Mouse (Mus musculus): ENCODE measurements around the gene Arnt2.

The Arnt2 gene

DNA sequence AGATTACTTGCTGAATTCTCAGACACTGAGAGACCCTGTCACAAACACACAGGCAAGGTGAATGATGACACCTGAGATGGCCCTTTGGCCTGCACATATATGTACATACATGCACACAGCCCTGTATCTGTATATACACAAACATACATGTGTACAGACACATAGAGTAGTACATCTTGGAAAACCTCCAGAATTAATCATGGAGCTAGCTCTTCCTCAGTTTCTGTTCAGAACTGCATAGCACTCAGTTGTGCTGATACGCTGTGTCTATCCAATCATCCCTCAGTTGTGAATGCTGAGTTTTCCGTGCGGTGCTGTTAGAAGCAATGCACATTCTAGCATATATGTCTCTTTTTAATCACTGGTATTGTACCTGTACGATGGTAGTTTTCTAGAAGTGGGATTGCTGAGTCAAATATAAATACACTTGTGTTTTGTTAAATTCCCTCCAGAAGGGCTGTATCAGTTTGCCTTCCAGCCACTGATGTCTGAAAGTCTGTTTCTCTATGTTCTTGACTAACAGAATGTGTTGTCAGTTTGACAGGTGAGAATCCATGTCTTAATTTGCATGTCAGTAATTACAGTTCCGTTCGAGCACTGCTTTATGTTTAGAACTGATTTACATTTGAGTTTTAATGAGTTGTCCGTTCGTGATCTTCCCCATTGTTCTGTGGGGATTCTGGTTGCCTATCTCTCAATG, 123.3 kb downstream of the Arnt2 start:
- no peak for DNase-seq (ENCODE audit: low read depth)

DNA sequence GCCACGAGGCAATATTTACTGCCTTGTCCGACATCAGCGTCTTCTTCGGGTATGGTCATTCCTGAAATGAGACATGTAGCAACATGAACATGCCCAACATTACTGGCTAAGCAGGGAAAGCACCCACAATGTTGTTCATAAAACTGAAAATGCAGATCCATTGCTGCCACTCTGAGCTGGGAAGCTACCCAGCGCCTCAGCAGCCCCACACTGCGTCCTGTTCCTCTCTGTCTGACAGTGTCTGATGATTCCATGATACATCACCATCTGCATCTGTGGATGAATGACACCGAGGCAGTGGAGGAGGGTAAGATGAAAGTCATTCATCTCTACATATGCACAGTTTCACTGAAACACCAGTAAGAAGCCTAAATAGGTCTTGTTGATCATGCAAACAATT, 124.2 kb downstream of the Arnt2 start:
- DNase-seq (ENCODE audit: low read depth), result no peak

DNA sequence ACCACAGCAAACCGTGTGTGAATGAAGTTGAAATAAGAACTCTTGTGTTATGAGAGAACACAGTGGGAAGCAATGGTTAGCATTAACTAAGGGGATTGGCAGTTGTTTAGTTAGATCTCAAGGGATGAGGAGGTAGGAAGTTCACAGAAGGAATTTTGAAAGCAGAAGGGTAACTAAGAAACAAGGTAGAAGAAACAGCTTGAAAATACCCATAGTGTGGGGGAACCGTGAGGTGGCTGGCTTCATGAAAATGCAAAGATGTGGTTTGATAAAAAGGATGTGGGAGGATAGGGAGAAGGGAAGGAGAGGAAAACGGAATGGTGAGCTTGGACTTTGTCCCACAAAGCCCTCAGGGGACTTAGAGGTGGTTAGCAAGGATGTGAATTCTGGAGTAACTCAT, 125.0 kb downstream of the Arnt2 start:
- DNase-seq (ENCODE audit: low read depth), result no peak

DNA sequence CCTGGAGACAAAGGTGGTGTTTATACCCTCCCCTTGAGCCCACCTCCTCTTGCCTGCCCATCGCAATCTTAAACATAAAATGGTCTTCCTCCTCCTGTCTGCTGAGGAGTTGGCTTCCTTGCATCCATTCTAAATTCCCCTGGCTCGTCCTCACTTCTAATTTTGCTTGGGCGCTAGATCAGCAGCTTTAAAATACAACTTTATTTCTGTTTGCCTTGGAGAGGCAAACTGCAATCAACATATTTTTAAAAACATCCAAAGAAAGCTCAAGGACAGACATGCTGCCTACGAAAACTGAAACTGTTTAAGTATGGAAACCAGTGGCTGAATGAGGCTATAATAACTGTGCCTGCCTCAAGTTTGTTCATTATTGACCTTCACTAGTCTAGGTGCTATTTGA, 127.7 kb downstream of the Arnt2 start:
- DNase-seq (ENCODE audit: low read depth), result no peak

DNA sequence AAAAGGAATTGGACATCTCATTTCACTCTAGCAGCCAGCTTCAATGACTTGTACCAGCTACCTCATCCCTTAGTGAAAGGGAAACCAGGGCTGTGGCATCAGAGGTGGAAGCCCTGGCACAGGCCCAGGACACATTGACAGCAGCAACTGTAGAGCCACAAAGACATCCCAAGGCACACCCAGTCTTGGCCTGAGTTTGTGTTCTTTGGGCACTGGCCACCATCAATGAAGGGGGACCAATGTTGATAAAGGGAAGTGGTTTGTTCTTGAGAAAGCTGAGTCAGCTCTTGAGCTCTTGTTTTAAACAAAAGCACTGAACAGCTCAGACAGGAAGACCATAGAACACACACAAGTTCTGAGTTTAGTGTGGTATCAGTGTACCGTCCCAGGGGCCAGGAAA, 130.7 kb downstream of the Arnt2 start:
- no peak for DNase-seq (ENCODE audit: low read depth)

DNA sequence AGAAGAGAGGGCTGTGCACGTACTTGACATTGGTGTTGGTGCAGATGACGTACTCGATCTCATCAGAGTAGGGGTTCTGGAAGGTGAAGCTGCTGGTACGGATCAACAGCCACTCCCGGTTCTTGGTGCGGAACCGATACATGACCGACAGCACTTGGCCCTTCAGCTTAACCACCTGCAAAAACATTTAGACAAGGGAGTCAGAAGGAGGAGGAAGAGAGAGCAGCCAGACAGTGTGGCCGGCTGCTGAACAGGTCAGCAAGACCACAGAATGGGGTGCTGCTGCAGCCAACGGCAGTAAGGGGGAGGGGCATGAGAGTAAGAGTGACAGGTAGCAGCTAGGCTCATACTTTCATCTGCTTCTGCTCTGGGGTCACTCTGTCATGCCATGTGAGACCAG, 134.7 kb downstream of the Arnt2 start:
- DNase-seq (ENCODE audit: low read depth), result no peak

DNA sequence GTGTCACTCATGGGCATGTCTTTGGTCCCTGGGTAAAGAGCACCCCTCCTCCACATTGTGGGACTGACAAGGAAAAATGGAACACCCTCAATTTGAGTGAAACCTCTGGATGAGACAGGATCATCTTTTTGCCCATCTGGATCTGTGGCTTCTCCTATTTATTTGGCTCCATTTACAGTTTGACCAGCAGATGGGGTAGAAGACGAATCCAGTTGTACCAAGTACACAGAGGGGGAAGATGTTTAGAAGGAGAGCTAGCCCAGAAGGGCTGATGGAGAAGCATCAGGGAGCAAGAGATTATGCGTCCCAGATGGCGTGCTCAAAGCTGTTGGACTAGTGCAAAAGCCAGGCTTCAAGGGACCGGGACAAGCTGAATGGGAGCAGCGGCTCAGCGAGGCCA, 136.0 kb downstream of the Arnt2 start:
- no peak for DNase-seq (ENCODE audit: low read depth)

DNA sequence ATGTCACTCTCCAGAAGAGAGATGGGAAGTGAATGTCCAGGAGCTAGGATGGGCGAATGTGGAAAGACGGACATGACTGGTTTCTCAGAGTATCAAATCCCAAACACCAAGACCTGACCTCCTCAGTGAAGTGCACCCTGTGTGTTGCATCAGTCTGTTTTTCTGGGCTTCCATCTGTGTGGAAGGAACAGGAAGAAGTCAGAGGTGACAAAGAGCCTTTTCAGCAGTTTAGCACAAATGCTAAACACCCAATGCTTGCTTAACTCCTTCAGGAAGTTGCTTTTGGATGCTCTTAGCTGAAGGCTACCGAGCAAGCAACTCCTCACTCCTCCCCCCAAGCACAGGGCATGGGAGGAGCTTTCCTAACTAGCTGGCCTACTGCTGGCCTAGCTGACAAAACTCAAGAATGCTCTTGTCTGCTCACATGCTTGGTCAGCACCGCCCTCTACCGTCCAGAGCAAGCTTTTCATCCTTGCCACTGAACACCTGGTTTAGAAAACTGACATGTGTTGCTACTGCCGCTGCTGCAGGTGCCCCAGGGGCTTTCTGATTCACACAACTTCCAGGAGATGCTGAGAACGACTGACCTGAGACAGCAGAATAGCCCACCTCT, 137.7 kb downstream of the Arnt2 start:
- DNase-seq (ENCODE audit: low read depth), result peak; percentile 79

DNA sequence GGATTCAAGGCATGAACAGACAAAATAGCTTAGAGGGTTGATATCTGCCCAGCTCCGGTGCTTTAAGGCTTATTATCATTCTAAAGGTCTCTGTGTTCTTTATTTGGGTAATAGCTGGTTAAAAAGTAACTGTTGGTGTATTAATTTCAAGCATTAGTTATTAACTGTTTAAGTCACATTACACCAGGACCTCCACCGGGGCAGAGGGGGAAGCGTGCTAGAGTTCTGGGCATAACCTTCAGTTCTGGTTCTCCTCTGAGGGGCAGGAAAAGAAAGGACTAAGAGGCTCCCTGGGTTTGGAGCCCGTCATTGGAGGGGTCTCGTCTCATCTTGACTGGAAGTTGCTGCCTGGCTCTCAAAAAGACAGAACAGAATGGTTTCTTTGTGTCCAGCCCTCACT, 138.5 kb downstream of the Arnt2 start:
- no peak for DNase-seq (ENCODE audit: low read depth)

DNA sequence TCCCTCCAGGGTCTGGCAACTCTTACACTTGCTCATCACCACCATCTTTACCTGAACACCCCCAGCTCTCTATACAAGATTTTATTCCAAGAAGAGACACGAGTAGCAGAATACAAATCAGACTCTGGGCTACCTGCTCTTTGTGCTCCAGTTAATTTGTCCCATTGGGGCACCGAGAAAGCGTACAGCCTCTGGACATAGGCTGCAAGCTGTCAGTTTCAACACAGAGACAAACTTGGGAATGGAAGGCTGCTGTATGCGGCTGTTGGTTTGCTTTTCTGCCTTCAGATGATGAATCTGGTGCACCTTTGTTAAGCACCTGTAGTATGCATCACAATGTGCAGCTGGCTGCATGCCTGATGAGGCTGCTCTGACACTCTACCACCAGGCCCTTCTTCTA, 146.5 kb downstream of the Arnt2 start:
- no peak for DNase-seq (ENCODE audit: low read depth)

DNA sequence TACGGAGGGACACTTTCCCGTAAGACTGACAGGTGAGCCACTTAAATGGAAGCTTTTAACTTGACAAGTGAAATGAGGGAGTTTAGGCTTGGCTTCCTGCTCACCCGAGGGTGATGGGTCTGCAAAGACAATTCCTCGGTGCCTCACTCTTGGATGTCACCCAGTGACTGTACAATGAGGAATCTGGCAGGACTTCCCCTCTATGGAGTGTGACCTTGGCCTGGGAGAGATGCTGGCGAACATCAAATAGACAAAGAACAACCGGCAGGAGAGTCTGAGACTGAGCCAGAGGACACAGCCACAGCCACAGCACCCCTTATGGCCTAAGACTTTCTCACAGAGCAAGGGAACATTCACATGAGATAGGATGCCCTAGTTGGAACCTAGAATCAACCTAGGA, 148.6 kb downstream of the Arnt2 start:
- no peak for DNase-seq (ENCODE audit: low read depth)

DNA sequence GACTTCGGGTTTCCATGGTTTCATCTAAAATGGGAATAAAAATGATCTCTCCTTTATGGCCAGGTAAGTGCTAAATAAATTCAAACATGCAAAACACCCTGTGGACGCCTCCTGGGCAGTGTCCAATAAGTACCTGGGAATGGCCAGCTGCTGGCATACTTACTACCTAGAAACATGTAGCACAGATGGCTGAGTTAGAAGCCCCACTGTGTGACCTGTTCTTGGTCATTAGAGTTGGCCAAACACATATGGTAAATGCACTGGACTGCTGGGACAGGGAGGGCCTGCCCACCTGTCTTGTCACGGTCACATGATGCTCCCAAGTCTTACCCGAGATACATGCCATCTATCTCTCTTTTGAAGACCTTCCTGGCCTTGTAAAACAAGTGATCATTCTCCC, 149.6 kb downstream of the Arnt2 start:
- DNase-seq (ENCODE audit: low read depth), result no peak

DNA sequence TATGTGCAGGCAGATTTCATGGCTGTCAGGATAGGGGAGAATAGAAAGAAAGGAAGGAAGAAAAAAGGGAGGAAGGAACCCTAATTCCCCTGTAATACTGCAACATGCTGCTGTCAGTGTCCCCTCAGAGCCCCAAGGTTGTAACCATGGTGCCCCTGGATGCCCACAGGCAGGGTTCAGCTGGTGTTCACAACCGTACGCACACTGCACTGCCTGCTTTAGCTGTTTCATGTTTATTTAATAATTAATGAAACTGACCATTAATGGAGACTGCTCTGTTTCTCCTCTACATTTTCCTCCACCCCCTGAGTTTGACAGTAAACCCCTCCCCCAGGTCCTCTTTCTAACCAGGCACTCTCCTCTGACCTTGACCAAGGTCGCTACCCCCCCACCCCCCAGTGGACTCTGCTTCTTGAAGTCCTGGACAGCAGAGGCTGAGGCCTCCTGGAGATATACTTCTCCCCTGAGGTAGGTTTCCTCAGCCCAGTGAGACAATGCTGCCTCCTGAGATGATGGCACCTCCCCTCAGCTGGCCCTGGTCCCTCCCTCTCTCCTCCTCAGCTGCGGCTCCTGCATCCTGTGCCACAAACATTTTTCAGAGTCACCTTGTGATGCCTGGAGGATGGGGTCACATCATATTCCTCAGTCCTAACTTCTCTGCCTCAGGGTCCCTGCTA, 150.5 kb downstream of the Arnt2 start:
- no peak for DNase-seq (ENCODE audit: low read depth)

DNA sequence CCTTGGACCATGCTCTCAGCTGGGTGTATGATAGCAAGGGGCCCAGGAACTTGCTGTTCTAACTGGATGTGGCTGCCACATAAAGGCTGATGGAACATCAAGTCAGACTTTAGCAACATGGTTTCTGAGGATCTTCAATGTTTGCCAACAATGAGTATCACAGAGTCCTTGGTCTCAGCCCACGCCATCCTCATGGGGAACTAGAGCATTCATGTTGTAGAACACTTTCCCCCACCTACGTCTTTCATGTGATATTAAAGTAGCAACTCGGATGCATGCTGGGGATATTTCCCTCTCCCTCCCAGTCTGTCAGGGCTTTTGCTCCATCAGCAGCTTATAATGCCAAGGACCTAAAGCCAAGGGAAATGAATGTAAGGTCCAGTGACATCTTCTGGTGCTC, 153.3 kb downstream of the Arnt2 start:
- DNase-seq (ENCODE audit: low read depth), result no peak

DNA sequence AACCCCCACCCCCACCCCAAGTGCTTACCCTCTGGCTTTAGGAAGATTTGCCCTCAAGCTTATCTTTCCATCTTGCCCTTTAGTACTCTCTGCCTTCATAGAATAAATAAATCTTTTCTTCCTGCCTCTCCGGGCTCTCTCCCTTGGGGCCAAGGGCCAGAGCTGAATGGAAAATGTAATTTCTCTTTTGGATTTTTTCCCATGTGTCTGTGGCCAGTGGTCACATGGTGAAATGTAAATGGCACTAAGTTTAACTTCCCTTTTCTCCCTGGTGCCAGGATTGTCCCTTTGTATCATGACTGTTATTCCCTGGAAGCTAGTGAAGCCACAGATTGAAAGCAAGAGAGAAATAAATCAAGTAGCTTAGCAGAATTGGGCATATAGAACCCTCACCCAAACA, 153.7 kb downstream of the Arnt2 start:
- no peak for DNase-seq (ENCODE audit: low read depth)

DNA sequence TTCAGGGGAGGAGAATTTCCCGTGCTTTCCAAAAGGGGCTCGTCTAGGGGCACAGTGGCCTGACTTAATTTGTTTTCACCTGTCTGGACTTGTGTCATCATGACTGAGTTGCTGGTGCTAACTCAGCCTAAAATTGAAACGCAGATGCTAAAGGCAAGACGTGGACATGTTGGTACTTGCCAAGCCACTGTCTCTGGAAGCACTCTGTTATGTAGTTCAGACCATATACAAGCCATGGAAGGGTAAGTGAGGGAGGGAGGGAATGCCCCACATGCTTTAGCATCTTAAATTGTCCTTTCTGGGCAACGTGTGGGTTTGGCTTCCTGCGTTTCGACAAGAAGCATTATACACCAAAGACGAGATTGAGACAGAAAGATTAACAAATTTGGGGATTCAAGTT, 155.1 kb downstream of the Arnt2 start:
- no peak for DNase-seq (ENCODE audit: low read depth)

DNA sequence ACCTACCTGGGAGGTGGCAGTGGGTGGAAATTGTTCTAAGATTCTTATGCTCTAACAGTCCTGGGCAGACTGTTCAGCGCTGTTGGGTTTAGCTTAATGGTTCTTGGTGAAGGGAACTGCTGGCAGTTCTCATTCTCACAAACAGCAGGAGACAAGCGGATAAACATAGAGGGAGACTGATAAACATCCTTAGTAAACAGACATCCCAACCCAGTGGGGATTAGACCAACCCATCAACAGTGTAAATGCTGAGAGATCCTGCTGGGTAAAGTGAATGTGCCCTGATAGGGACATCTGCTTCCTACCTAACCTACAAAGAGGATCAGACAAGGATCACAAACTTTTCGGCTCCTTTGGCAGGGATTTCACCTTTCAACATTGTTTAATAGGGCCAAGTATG, 155.7 kb downstream of the Arnt2 start:
- DNase-seq (ENCODE audit: low read depth), result no peak

DNA sequence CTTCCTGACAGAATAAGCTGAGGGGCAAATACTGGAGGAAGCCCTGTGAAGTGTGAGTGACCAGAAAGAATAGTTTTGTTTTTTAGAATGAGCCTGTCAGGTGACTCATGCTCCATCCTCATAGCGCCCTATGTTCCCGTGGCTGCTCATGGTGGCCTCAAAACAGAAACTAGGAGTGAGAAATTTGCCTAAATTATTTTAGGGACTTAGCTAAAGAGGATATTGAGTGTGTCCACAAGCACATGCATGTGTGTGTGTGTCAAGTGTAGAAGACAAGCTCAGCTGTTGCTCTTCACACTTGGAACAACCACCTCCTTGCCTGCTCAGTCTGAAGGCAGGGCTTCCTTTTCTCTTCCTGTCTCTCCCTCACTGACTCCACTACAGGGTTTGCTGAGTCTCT, 158.3 kb downstream of the Arnt2 start:
- no peak for DNase-seq (ENCODE audit: low read depth)

DNA sequence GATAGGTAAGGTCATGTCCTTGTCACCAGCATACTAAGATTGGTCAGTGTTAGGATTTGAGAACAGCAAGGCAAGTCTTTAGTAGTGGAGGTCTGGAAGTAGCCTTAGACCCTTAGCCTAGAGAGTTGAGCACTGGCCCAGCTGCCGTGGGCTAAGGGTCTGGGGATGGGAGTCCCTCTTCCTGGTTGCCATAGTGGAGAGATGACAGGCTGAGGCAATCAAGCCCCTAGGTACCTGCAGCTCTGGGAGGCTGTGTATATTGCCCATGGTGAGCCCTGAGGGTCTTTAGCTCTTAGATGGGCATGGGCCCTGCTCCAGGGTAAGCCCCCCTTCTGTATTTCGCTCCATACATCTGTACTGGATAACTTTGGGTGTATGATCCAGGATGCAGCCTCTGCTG, 159.2 kb downstream of the Arnt2 start:
- no peak for DNase-seq (ENCODE audit: low read depth)

DNA sequence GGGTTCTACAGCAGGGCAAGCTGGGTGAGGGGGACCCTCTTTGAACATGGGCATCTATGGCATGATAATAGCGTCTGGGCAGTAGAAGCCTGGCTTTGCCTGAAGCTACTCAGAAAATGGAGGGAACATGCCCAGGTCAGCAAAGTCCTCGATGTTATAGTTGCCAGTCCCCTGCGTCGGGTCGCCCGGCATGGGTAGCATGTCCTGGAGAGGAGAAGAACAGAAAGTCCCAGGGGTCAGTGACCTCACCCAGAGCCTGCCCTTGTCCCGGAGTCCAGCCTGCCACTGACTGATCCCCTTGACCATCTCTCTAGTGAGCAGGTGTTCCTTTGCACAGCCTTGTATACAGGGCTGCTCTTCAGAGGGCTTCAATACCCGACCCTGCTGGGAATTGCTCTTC, 160.0 kb downstream of the Arnt2 start:
- DNase-seq (ENCODE audit: low read depth), result no peak

DNA sequence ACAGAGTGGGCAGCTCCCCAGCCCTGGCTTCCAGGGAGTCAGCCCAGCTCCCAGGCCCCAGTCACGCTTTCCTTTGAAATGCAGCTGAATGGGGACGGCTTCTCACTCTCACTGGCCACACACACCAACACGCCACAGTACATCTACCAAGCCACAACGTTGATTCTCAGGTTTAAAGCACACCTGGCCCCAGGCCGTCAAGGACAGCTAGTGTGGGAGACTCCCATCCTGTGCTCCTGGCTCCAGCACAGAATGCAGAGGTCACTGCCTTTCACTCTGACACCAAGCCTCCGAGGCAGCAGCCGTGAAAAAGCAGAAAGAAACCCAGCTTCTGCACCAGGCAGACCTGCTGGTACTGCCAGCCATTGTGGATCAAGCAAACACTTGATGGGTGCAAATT, 160.6 kb downstream of the Arnt2 start:
- DNase-seq (ENCODE audit: low read depth), result no peak

DNA sequence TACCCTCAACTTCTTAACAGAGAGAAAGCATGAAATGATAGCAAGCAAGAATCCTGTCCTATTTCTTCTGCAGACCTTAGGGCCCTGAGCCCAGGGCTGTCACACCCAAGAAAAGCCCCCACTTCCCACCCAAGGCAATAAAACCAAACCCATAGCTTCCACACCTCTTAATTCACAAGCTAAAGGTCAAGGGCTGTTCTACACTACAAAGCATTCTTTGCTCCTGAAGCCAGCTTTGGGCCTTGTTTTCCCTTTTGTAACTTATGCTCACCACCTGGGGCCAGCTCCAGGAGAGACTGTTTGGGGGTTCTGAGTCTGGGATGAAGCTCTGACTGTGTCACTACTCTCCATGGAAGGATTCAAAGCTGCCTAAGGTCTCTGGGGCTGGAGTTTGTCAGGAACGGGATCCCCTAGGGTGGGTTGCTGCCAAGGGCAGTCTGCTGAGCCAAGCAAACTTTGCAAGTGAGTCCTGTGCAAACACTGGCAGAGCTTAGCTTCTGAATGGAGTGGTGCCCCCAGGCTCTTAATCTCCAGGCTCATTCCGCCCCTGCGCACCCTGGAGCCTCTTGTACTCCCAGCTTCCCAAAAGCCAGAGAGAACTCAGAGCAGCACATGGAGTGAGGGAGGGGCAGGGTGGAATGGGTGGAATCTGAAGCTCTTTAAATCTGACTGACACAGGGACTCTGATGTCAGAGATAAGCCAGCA, 161.9 kb downstream of the Arnt2 start:
- no peak for DNase-seq (ENCODE audit: low read depth)

DNA sequence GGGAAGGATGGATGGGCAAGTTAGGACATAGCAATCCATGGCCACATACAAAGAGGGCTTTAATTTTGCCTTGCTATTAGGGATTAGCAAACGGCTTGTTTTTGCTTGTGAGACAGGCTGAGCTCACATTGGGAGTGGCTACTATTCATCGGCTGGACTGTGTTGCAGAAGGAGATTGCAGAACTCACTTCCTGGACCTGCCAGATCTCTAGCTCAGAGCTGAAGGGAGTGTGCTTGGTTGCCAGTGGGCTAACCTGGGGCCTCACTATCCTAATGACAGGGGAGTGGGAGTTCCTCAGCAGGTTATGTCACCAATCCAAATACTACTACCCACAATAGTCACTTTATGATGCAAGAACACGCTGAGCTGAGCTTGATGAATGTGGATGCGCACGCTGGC, 163.1 kb downstream of the Arnt2 start:
- DNase-seq (ENCODE audit: low read depth), result no peak
